Mouse (Mus musculus) CH12.LX (cell line): ENCODE data around the gene Rpl3l. TPM values are rescaled to one million over a fixed set of nuclear protein-coding genes. Genes with fewer than 3 reads are reported as not detected.

Experiments
- DNase-seq: peaks from one replicate; pipeline ENCODE4 v3.0.0-alpha.2; 2013; ENCODE audit errors: extremely low read depth
- H3K27ac ChIP-seq: 2 replicates; pipeline ENCODE4 v1.5.1; 2012; ENCODE audit warnings: low read depth, mild to moderate bottlenecking, control low read depth, moderate library complexity; ENCODE audit not compliant: insufficient read depth
- H3K27me3 ChIP-seq: replicated peaks from 2 replicates; pipeline ENCODE3; 2012; ENCODE audit warnings: inconsistent platforms
- H3K36me3 ChIP-seq, 2 experiments: replicated peaks in 1 of 2; 2 replicates each; pipeline versions ENCODE3 to v1.6.1; 2012; ENCODE audit warnings: inconsistent platforms in 1 of 2, low read length in 1 of 2, mild to moderate bottlenecking in 1 of 2, mixed read lengths in 1 of 2, moderate library complexity in 1 of 2; ENCODE audit not compliant: control insufficient read depth in 1 of 2, insufficient read depth in 1 of 2
- H3K4me1 ChIP-seq, 2 experiments: 2 replicates each; pipeline ENCODE4 v1.6.1; 2012; ENCODE audit warnings: inconsistent platforms in 1 of 2, moderate library complexity in 1 of 2; ENCODE audit not compliant: insufficient read depth in 2 of 2, control insufficient read depth in 1 of 2
- H3K4me2 ChIP-seq: 2 replicates; pipeline ENCODE4 v1.6.1; 2012; ENCODE audit warnings: low read depth, mild to moderate bottlenecking, control low read depth; ENCODE audit not compliant: poor library complexity, insufficient read depth, severe bottlenecking
- H3K4me3 ChIP-seq, 3 experiments: fragments of 150-350 bp in 1 of 3; sonication (generic) in 1 of 3; replicated peaks in 1 of 3; 2 replicates each; pipeline versions ENCODE3 to v1.5.1; 2011 to 2012; ENCODE audit warnings: low read depth in 2 of 3, low read length in 2 of 3, mild to moderate bottlenecking in 2 of 3, moderate library complexity in 2 of 3, control low read depth in 1 of 3, improper control_type of control experiment in 1 of 3, inconsistent platforms in 1 of 3, mixed read lengths in 1 of 3; ENCODE audit not compliant: poor library complexity in 1 of 3
- H3K79me2 ChIP-seq: replicated peaks from 2 replicates; pipeline ENCODE4 v1.6.1; 2012; ENCODE audit warnings: mild to moderate bottlenecking, moderate library complexity; ENCODE audit not compliant: control insufficient read depth, poor library complexity, insufficient read depth, severe bottlenecking; ENCODE audit errors: extremely low read depth
- H3K9ac ChIP-seq: 2 replicates; pipeline ENCODE4 v1.6.1; 2012; ENCODE audit warnings: low read depth, mild to moderate bottlenecking, control low read depth, moderate library complexity; ENCODE audit not compliant: insufficient read depth
- H3K9me3 ChIP-seq: replicated peaks from 2 replicates; pipeline ENCODE3; 2012; ENCODE audit warnings: low read length, inconsistent platforms, mixed read lengths
- BHLHE40 ChIP-seq: IDR thresholded peaks from 2 replicates; pipeline ENCODE4 v1.6.1; 2011; ENCODE audit warnings: mild to moderate bottlenecking, low read depth, low read length, improper control_type of control experiment
- CHD2 ChIP-seq: IDR thresholded peaks from 2 replicates; pipeline ENCODE4 v1.6.1; 2011; ENCODE audit warnings: low read length, improper control_type of control experiment
- E2F4 ChIP-seq: IDR thresholded peaks from 2 replicates; pipeline ENCODE4 v1.6.1; 2011; ENCODE audit warnings: low read depth, low read length, improper control_type of control experiment; ENCODE audit not compliant: insufficient replicate concordance
- ELF1 ChIP-seq: IDR thresholded peaks from 2 replicates; pipeline ENCODE4 v1.6.1; 2014; ENCODE audit warnings: low read depth, mild to moderate bottlenecking, inconsistent platforms, low read length, improper control_type of control experiment
- ETS1 ChIP-seq: conservative IDR thresholded peaks from 2 replicates; pipeline ENCODE4 v1.6.1; 2012; ENCODE audit warnings: low read depth, mild to moderate bottlenecking, inconsistent platforms, low read length, improper control_type of control experiment, moderate library complexity
- GABPA ChIP-seq: IDR thresholded peaks from 2 replicates; pipeline ENCODE4 v1.6.1; 2012; ENCODE audit warnings: low read depth, low read length, improper control_type of control experiment, inconsistent platforms; ENCODE audit not compliant: insufficient replicate concordance
- IRF4 ChIP-seq: IDR thresholded peaks from 2 replicates; pipeline ENCODE4 v1.6.1; 2014; ENCODE audit warnings: low read depth, mild to moderate bottlenecking, inconsistent platforms, low read length, improper control_type of control experiment
- JUN ChIP-seq: IDR thresholded peaks from 2 replicates; pipeline ENCODE4 v1.6.1; 2011; ENCODE audit warnings: low read depth, mild to moderate bottlenecking, low read length, improper control_type of control experiment, moderate library complexity; ENCODE audit not compliant: insufficient read depth
- MEF2A ChIP-seq: IDR thresholded peaks from 2 replicates; pipeline ENCODE4 v1.6.1; 2014; ENCODE audit warnings: low read depth, mild to moderate bottlenecking, inconsistent platforms, low read length, improper control_type of control experiment, borderline replicate concordance
- POLR2A ChIP-seq: IDR thresholded peaks from 2 replicates; pipeline ENCODE4 v1.6.1; 2011; ENCODE audit warnings: low read depth, mild to moderate bottlenecking, improper control_type of control experiment, low read length
- POLR2AphosphoS2 ChIP-seq: IDR thresholded peaks from 2 replicates; pipeline ENCODE4 v1.6.1; 2011; ENCODE audit warnings: low read depth, low read length, improper control_type of control experiment
- RAD21 ChIP-seq: IDR thresholded peaks from 2 replicates; pipeline ENCODE4 v1.6.1; 2011; ENCODE audit warnings: low read depth, mild to moderate bottlenecking, low read length, improper control_type of control experiment, moderate library complexity
- UBTF ChIP-seq: IDR thresholded peaks from 2 replicates; pipeline ENCODE4 v1.6.1; 2012; ENCODE audit warnings: low read depth, mild to moderate bottlenecking, inconsistent platforms, low read length, improper control_type of control experiment, moderate library complexity
- USF2 ChIP-seq: conservative IDR thresholded peaks from 2 replicates; pipeline ENCODE4 v1.6.1; 2011; ENCODE audit warnings: low read depth, low read length, improper control_type of control experiment
- ZKSCAN1 ChIP-seq: IDR thresholded peaks from 2 replicates; pipeline ENCODE4 v1.6.1; 2012; ENCODE audit warnings: low read depth, inconsistent platforms, low read length, improper control_type of control experiment, borderline replicate concordance
- ZMIZ1 ChIP-seq: IDR thresholded peaks from 2 replicates; pipeline ENCODE4 v1.6.1; 2012; ENCODE audit warnings: low read depth, mild to moderate bottlenecking, inconsistent platforms, low read length, improper control_type of control experiment
- ZNF384 ChIP-seq: IDR thresholded peaks from 2 replicates; pipeline ENCODE4 v1.6.1; 2012; ENCODE audit warnings: low read depth, low read length, improper control_type of control experiment, inconsistent platforms
- dilution Hi-C: fragments of 300-500 bp; cut with MboI; formaldehyde crosslinking; loops from 2 replicates; pipeline ENCODE4 v1.14.3; 2020; ENCODE audit warnings: low sequenced_read_pairs; ENCODE audit not compliant: extremely low pct_unique_long_range_greater_than_20kb, extremely low pct_ligation_motif_present
- in situ Hi-C: fragments of 300-500 bp; cut with MboI; formaldehyde crosslinking; loops from 3 replicates; pipeline ENCODE4 v1.14.3; 2019; ENCODE audit warnings: low sequenced_read_pairs, low pct_ligation_motif_present, low pct_unique_long_range_greater_than_20kb, mixed read lengths
- polyA plus RNA-seq: library from polyadenylated mRNA; unstranded; fragments of >175 nt; gene quantifications from 2 replicates; pipeline ENCODE4 v1.2.1, GENCODE M21; 2012; ENCODE audit warnings: low read depth; ENCODE audit not compliant: insufficient read length
- total RNA-seq, 2 experiments: library from RNA; depleted of rRNA; stranded (reverse); fragments of 300-350 nt in 1 of 2; fragments of >200 nt in 1 of 2; gene quantifications; 2 replicates each; pipeline ENCODE4 v1.2.3; 2012 to 2014

Rpl3l gene
- total and polyA plus RNA-seq, 3 experiments = 0.91 TPM; not detected in 2

- H3K9ac ChIP-seq = no peak overlapping the region
- DNase-seq = no peak
- H3K4me3 ChIP-seq = no peak overlapping the region
- no peak overlapping the region for H3K27ac ChIP-seq
- dilution Hi-C loops (no loop called here), in situ Hi-C loops (no loop called here)
- H3K4me2 ChIP-seq = no peak overlapping the region
- H3K4me1 ChIP-seq = peaks cover 6 to 48% of the 10 kb centered on the region in 2 experiments
- H3K9me3 ChIP-seq = no peaks in the 10 kb centered on the region
- H3K36me3 ChIP-seq = peaks cover 40 to 55% of the 10 kb centered on the region in 2 experiments
- TF ChIP-seq CHD2 (0 out of 2 replicates have a peak, but pooled peaks have one; percentile 17), UBTF (no peak)
- H3K27me3 ChIP-seq = no peaks in the 10 kb centered on the region
- no peaks in the 10 kb centered on the region for H3K79me2 ChIP-seq
Observed at GRCm38 (mm10) chr17:24697985-24698384, 29.6 kb upstream of the Rpl3l start.

GRCm38 (mm10) chr17:24698715-24699114 lies 28.9 kb upstream of the Rpl3l start:
- no peaks in the 10 kb centered on the region for H3K79me2 ChIP-seq
- dilution Hi-C loops (no loop called here), in situ Hi-C loops (no loop called here)
- H3K36me3 ChIP-seq = peaks cover 37 to 54% of the 10 kb centered on the region in 2 experiments
- H3K4me1 ChIP-seq = peaks cover 6 to 45% of the 10 kb centered on the region in 2 experiments
- TF ChIP-seq USF2 (no peak), POLR2AphosphoS2 (no peak; the same call in 1 of the 2 replicates), ZNF384 (no peak), ZKSCAN1 (no peak), ZMIZ1 (no peak), UBTF (no peak), MEF2A (no peak), ETS1 (no peak), E2F4 (no peak), RAD21 (no peak), POLR2A (no peak), ELF1 (no peak), GABPA (no peak), BHLHE40 (no peak), JUN (no peak), CHD2 (no peak), IRF4 (no peak)
- H3K9ac ChIP-seq = no peak overlapping the region
- no peak overlapping the region for H3K27ac ChIP-seq
- H3K27me3 ChIP-seq = no peaks in the 10 kb centered on the region
- no peak overlapping the region for H3K4me3 ChIP-seq
- no peak for DNase-seq
- H3K4me2 ChIP-seq = no peak overlapping the region
- H3K9me3 ChIP-seq = no peaks in the 10 kb centered on the region
